Mouse (Mus musculus): Measurements from ENCODE around the gene Ankar. TPM values are rescaled to one million over a fixed set of nuclear protein-coding genes. Genes with fewer than 3 reads are reported as not detected.

Gene Ankar
- polyA plus RNA-seq, 1 experiment = not detected

GRCm38 (mm10) chr1:72728781-72729180 lies 28.4 kb upstream of the Ankar start:
- no peaks in the 10 kb centered on the region for H3K4me1 ChIP-seq (ENCODE audit: control insufficient read depth, insufficient read depth, low read length)
- TF ChIP-seq POLR2A (IDR thresholded peaks at IDR 0.05; ENCODE audit: extremely low read depth, insufficient read depth, low read length) = no peak
- TF ChIP-seq CTCF (IDR thresholded peaks at IDR 0.05; ENCODE audit: extremely low read depth, insufficient read depth, low read length) = no peak
- H3K27ac ChIP-seq (ENCODE audit: insufficient read depth, low read length) = no peak overlapping the region
- no peak overlapping the region for H3K4me3 ChIP-seq (ENCODE audit: insufficient read depth, low read length)

- Histone ChIP-seq H3K4me3 (ENCODE audit: insufficient read depth, low read length) (no peak overlapping the region), H3K4me1 (ENCODE audit: control insufficient read depth, insufficient read depth, low read length) (no peaks in the 10 kb centered on the region), H3K27ac (ENCODE audit: insufficient read depth, low read length) (no peak overlapping the region)
- TF ChIP-seq POLR2A (IDR thresholded peaks at IDR 0.05; ENCODE audit: extremely low read depth, insufficient read depth, low read length) (no peak), CTCF (IDR thresholded peaks at IDR 0.05; ENCODE audit: extremely low read depth, insufficient read depth, low read length) (no peak)
Observed at GRCm38 (mm10) chr1:72725941-72726340, 25.6 kb upstream of the Ankar start.

DNA sequence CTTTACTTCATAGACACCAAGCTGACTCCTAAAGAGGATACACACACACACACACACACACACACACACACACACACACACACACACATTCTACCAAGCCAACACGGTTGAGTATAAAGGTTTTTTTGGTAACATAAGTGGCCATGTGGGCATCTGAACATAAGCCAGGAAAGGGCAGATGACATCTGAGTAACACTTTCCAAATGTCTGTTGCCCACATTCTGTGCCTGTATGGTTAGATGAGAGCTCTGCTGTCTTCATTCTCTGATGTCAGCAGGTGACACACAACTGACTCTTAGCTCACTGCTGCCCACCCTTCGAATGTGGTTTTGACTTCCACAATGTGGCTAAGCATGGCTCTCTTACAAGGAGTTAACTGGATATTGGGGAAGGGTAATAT lies 24.0 kb upstream of the Ankar start:
- H3K4me3 ChIP-seq (ENCODE audit: insufficient read depth, low read length) = no peak overlapping the region
- H3K4me1 ChIP-seq (ENCODE audit: control insufficient read depth, insufficient read depth, low read length) = no peaks in the 10 kb centered on the region
- TF ChIP-seq CTCF (IDR thresholded peaks at IDR 0.05; ENCODE audit: extremely low read depth, insufficient read depth, low read length) = no peak
- TF ChIP-seq POLR2A (IDR thresholded peaks at IDR 0.05; ENCODE audit: extremely low read depth, insufficient read depth, low read length) = no peak
- H3K27ac ChIP-seq (ENCODE audit: insufficient read depth, low read length) = no peak overlapping the region

DNA sequence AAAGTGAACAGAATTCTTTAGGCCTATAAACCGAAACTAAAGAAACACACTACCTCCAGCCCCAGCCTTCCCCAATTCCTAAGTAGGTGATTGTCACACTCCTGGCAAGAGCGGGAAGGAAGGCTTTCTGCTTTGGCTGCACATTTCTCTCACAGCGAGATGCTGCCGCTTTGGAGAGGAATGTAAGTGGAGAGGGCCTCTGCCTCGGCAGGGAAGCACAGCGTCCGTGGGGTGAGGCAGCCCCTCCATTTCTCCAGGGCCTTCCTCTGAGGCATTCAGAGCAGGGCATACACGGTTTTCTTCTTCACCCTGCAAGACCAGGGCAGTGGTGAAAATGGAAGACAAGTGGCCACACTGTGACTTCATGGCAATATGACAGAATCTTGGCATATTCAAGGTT lies 22.3 kb upstream of the Ankar start:
- no peaks in the 10 kb centered on the region for H3K4me1 ChIP-seq (ENCODE audit: control insufficient read depth, insufficient read depth, low read length)
- TF ChIP-seq CTCF (IDR thresholded peaks at IDR 0.05; ENCODE audit: extremely low read depth, insufficient read depth, low read length) = no peak
- TF ChIP-seq POLR2A (IDR thresholded peaks at IDR 0.05; ENCODE audit: extremely low read depth, insufficient read depth, low read length) = no peak
- no peak overlapping the region for H3K4me3 ChIP-seq (ENCODE audit: insufficient read depth, low read length)
- no peak overlapping the region for H3K27ac ChIP-seq (ENCODE audit: insufficient read depth, low read length)

DNA sequence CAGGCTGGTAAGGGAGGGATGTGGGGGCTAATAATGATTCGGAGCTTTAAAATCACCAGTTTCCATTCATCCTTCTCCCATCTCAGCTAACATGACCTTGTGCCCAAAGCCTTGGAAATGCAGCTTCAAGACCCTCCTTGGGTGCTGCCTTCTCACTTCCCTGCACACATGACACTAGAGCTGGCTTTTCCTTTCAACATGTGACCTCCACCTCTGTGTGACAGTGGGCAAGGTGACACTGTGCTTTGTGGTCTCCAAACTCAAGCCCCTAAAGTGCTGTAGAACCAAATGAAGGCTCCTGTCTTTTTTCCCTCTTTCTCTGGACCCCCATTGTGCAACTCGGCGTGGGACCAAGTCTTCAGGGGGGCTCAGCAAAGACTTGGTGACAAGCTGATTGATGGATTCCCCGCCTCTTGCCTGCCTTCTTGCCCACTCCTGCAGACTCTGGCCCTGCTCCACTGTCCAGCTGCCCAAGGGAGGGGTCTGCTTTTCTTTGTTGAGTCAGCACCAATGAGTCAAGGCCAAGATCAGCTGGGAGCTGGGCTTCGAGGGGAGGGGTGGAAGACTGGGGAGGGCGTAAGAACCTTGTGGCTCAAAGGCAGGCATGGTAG lies 19.8 kb upstream of the Ankar start:
- H3K4me3 ChIP-seq (ENCODE audit: insufficient read depth, low read length) = no peak overlapping the region
- H3K27ac ChIP-seq (ENCODE audit: insufficient read depth, low read length) = no peak overlapping the region
- no peaks in the 10 kb centered on the region for H3K4me1 ChIP-seq (ENCODE audit: control insufficient read depth, insufficient read depth, low read length)
- TF ChIP-seq POLR2A (IDR thresholded peaks at IDR 0.05; ENCODE audit: extremely low read depth, insufficient read depth, low read length) = no peak
- TF ChIP-seq CTCF (IDR thresholded peaks at IDR 0.05; ENCODE audit: extremely low read depth, insufficient read depth, low read length) = no peak

GRCm38 (mm10) chr1:72718846-72719245 lies 18.5 kb upstream of the Ankar start:
- Histone ChIP-seq H3K4me1 (ENCODE audit: control insufficient read depth, insufficient read depth, low read length) (no peaks in the 10 kb centered on the region), H3K4me3 (ENCODE audit: insufficient read depth, low read length) (no peak overlapping the region), H3K27ac (ENCODE audit: insufficient read depth, low read length) (no peak overlapping the region)
- TF ChIP-seq POLR2A (IDR thresholded peaks at IDR 0.05; ENCODE audit: extremely low read depth, insufficient read depth, low read length) (no peak), CTCF (IDR thresholded peaks at IDR 0.05; ENCODE audit: extremely low read depth, insufficient read depth, low read length) (peak; percentile 76)

DNA sequence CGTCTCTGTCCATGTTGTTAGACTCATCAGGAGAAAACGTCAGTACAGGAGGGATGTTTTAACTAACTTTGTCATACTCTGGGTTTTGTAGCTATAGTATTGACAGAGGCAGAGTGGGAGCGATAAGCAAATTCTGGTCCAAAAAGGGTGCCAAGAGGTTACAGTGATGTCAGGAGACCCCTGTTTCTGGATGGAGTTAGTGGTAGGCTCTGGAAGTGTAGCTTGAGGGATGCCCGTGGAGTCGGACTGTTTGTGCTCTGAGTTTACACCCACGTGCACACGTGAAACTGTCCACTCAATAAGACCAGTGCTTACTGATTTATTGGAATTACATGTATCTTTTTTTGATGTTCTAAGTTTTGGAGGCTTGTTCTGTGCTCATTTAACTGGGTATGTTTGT lies 17.2 kb upstream of the Ankar start:
- no peak overlapping the region for H3K27ac ChIP-seq (ENCODE audit: insufficient read depth, low read length)
- TF ChIP-seq CTCF (IDR thresholded peaks at IDR 0.05; ENCODE audit: extremely low read depth, insufficient read depth, low read length) (no peak), POLR2A (IDR thresholded peaks at IDR 0.05; ENCODE audit: extremely low read depth, insufficient read depth, low read length) (no peak)
- H3K4me1 ChIP-seq (ENCODE audit: control insufficient read depth, insufficient read depth, low read length) = peaks cover 3% of the 10 kb centered on the region
- H3K4me3 ChIP-seq (ENCODE audit: insufficient read depth, low read length) = no peak overlapping the region

GRCm38 (mm10) chr1:72716926-72717325 lies 16.5 kb upstream of the Ankar start:
- H3K27ac ChIP-seq (ENCODE audit: insufficient read depth, low read length) = no peak overlapping the region
- no peak overlapping the region for H3K4me3 ChIP-seq (ENCODE audit: insufficient read depth, low read length)
- H3K4me1 ChIP-seq (ENCODE audit: control insufficient read depth, insufficient read depth, low read length) = peaks cover 3% of the 10 kb centered on the region
- peak; percentile 85 for TF ChIP-seq CTCF (IDR thresholded peaks at IDR 0.05; ENCODE audit: extremely low read depth, insufficient read depth, low read length)
- TF ChIP-seq POLR2A (IDR thresholded peaks at IDR 0.05; ENCODE audit: extremely low read depth, insufficient read depth, low read length) = no peak

- TF ChIP-seq POLR2A (IDR thresholded peaks at IDR 0.05; ENCODE audit: extremely low read depth, insufficient read depth, low read length) (no peak), CTCF (IDR thresholded peaks at IDR 0.05; ENCODE audit: extremely low read depth, insufficient read depth, low read length) (no peak)
- no peak overlapping the region for H3K27ac ChIP-seq (ENCODE audit: insufficient read depth, low read length)
- H3K4me1 ChIP-seq (ENCODE audit: control insufficient read depth, insufficient read depth, low read length) = peaks cover 3% of the 10 kb centered on the region
- no peak overlapping the region for H3K4me3 ChIP-seq (ENCODE audit: insufficient read depth, low read length)
Observed at GRCm38 (mm10) chr1:72716421-72716820, 16.0 kb upstream of the Ankar start.

DNA sequence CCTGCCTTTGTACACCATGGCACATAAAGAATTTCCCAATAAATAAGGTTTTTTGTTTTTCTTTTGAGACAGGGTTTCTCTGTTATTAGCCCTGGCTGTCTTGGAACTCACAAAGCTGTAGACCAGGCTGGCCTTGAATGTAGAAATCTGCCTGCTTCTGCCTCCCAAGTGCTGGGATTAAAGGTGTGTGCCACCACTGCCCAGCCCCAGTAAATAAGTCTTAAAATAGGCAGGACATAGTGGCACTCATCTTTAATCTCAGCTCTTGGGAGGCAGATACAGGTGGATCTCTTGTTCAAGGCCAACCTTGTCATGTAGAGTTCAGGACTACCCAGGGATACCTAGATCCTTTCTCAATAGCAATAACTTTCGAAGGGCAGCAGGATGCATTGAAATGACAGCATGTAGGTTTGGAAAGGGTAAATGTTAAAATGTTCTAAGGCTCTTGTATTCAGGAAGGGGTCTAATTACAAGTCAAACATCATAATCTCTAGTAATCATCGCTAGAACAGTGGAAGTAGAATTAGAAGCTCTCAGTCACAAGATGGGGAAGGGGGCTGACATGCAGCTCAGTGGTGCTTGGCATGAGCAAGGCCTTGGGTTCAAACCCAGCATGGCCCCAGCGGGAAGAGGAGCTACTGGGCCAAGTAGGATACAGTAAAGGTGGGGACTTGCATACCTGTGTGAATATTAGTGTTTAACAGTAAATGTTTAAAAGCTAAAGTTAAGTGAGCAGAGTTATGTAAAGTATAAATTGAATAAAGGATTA lies 15.4 kb upstream of the Ankar start:
- TF ChIP-seq CTCF (IDR thresholded peaks at IDR 0.05; ENCODE audit: extremely low read depth, insufficient read depth, low read length) (no peak), POLR2A (IDR thresholded peaks at IDR 0.05; ENCODE audit: extremely low read depth, insufficient read depth, low read length) (no peak)
- no peak overlapping the region for H3K27ac ChIP-seq (ENCODE audit: insufficient read depth, low read length)
- peaks cover 3% of the 10 kb centered on the region for H3K4me1 ChIP-seq (ENCODE audit: control insufficient read depth, insufficient read depth, low read length)
- H3K4me3 ChIP-seq (ENCODE audit: insufficient read depth, low read length) = no peak overlapping the region

Measured in cortical plate, adult 2 months (tissue).